Mouse (Mus musculus) intestine, embryonic 14.5 days (tissue): ENCODE results near the gene Usp32. TPM values are rescaled to one million over a fixed set of nuclear protein-coding genes. Genes with fewer than 3 reads are reported as not detected.
"Not testable (repeated sequence)": the region's sequence is repeated elsewhere in the genome, so short reads cannot be mapped to it uniquely, and the experiment has no call there.

Experiments
- ATAC-seq: fragments of 200-750 bp; cut with Nextera tagmentation; replicated peaks from 2 replicates; pipeline ENCODE4 v1.8.0; 2017; ENCODE audit warnings: low read depth, moderate number of reproducible peaks, moderate TSS enrichment, moderate library complexity; ENCODE audit not compliant: low FRiP score, low TSS enrichment
- DNase-seq: peaks from one replicate; pipeline ENCODE4 v3.0.0-alpha.2; 2018; ENCODE audit warnings: low spot score
- H3K27ac ChIP-seq: fragments of 300-500 bp; sonication (generic); 2 replicates; pipeline ENCODE4 v1.5.1; 2014; ENCODE audit warnings: low read depth, mild to moderate bottlenecking, control low read depth
- H3K27me3 ChIP-seq: fragments of 300-500 bp; sonication (generic); replicated peaks from 2 replicates; pipeline ENCODE4 v1.6.1; 2014; ENCODE audit warnings: low read length, control low read depth; ENCODE audit not compliant: control insufficient read depth, insufficient read depth
- H3K36me3 ChIP-seq: fragments of 300-500 bp; sonication (generic); 2 replicates; pipeline ENCODE4 v1.6.1; 2014; ENCODE audit warnings: low read length, control low read depth; ENCODE audit not compliant: control insufficient read depth, insufficient read depth
- H3K4me1 ChIP-seq: fragments of 300-500 bp; sonication (generic); replicated peaks from 2 replicates; pipeline ENCODE4 v1.6.1; 2014; ENCODE audit warnings: low read length, control low read depth, mixed read lengths; ENCODE audit not compliant: control insufficient read depth, insufficient read depth
- H3K4me2 ChIP-seq: fragments of 300-500 bp; sonication (generic); 2 replicates; pipeline ENCODE4 v1.6.1; 2014; ENCODE audit warnings: low read length
- H3K4me3 ChIP-seq: fragments of 300-500 bp; sonication (generic); 2 replicates; pipeline ENCODE4 v1.5.1; 2014; ENCODE audit warnings: low read depth, low read length, control low read depth, mixed read lengths
- H3K9ac ChIP-seq: fragments of 300-500 bp; sonication (generic); 2 replicates; pipeline ENCODE4 v1.6.1; 2014; ENCODE audit warnings: mild to moderate bottlenecking, low read length
- H3K9me3 ChIP-seq: fragments of 300-500 bp; sonication (generic); 2 replicates; pipeline ENCODE4 v1.6.1; 2016; ENCODE audit warnings: low read length, control low read depth; ENCODE audit not compliant: control insufficient read depth
- WGBS: fragments of 180-500 bp; shearing (Covaris S2); extraction: QIAGEN DNeasy Blood & Tissue Kit; methylation state at CpG from one replicate; pipeline ENCODE4 v1.1.7; 2014; 5-methylcytosine and 5-hydroxymethylcytosine counted together
- polyA plus RNA-seq: library from polyadenylated mRNA; unstranded; fragments of >200 nt; fragmentation: Nextera tagmentation; extraction: Ambion mirVana; gene quantifications from 2 replicates; pipeline ENCODE4 v1.2.1, GENCODE M21; 2014

The Usp32 gene
- polyA plus RNA-seq, 1 experiment from 2014 or later = 5.5 TPM

GRCm38 (mm10) chr11:85175941-85176340, 36.0 kb upstream of the Usp32 start:
- no peaks in the 10 kb centered on the region for H3K9me3 ChIP-seq
- H3K4me3 ChIP-seq = no peak overlapping the region
- no peaks in the 10 kb centered on the region for H3K36me3 ChIP-seq
- H3K27ac ChIP-seq = no peak overlapping the region
- H3K4me1 ChIP-seq = no peaks in the 10 kb centered on the region
- WGBS = 84% methylated on average over 3 of the region's 3 CpGs
- ATAC-seq = no peak
- no peak overlapping the region for H3K9ac ChIP-seq
- H3K4me2 ChIP-seq = no peak overlapping the region
- no peaks in the 10 kb centered on the region for H3K27me3 ChIP-seq
- DNase-seq = no peak

- no peaks in the 10 kb centered on the region for H3K27me3 ChIP-seq
- H3K27ac ChIP-seq = no peak overlapping the region
- H3K4me3 ChIP-seq = no peak overlapping the region
- no peak overlapping the region for H3K9ac ChIP-seq
- DNase-seq (no peak), ATAC-seq (no peak)
- 31% methylated on average over 2 of the region's 2 CpGs for WGBS
- no peak overlapping the region; the same call in 1 of the 2 replicates for H3K4me2 ChIP-seq
- no peaks in the 10 kb centered on the region for H3K4me1 ChIP-seq
- H3K9me3 ChIP-seq = no peaks in the 10 kb centered on the region
- H3K36me3 ChIP-seq = no peaks in the 10 kb centered on the region
Measured at GRCm38 (mm10) chr11:85170833-85171232, 30.9 kb upstream of the Usp32 start.

GRCm38 (mm10) chr11:85170058-85170740, 30.2 kb upstream of the Usp32 start, which contains the start of gene 1700125H20Rik:
1700125H20Rik (plus strand) TSS chr11:85170404.
- peak within 1 kb of the TSS; percentile 17; the same call in 1 of the 2 replicates for H3K4me3 ChIP-seq
- no peaks in the 10 kb centered on the region for H3K27me3 ChIP-seq
- H3K9me3 ChIP-seq = no peaks in the 10 kb centered on the region
- peak within 1 kb of the TSS; percentile 35 for H3K9ac ChIP-seq
- 13% methylated on average over 21 of the region's 21 CpGs for WGBS
- H3K4me2 ChIP-seq = peak within 1 kb of the TSS; percentile 61
- H3K36me3 ChIP-seq = no peaks in the 10 kb centered on the region
- ATAC-seq (peak; percentile 83), DNase-seq (peak; percentile 96)
- H3K4me1 ChIP-seq = no peaks in the 10 kb centered on the region
- H3K27ac ChIP-seq = no peak within 1 kb of the TSS

- no peaks in the 10 kb centered on the region for H3K9me3 ChIP-seq
- H3K4me1 ChIP-seq = no peaks in the 10 kb centered on the region
- no peak overlapping the region for H3K9ac ChIP-seq
- H3K36me3 ChIP-seq = no peaks in the 10 kb centered on the region
- 66% methylated on average over 1 of the region's 1 CpGs for WGBS
- H3K4me3 ChIP-seq = no peak overlapping the region
- H3K4me2 ChIP-seq = no peak overlapping the region
- H3K27me3 ChIP-seq = no peaks in the 10 kb centered on the region
- ATAC-seq = no peak
- H3K27ac ChIP-seq = no peak overlapping the region
- no peak for DNase-seq
Measured at GRCm38 (mm10) chr11:85167503-85167902, 27.5 kb upstream of the Usp32 start.

- DNase-seq (no peak), ATAC-seq (no peak)
- H3K4me1 ChIP-seq = no peaks in the 10 kb centered on the region
- H3K9ac ChIP-seq = no peak overlapping the region
- no peaks in the 10 kb centered on the region for H3K36me3 ChIP-seq
- H3K27me3 ChIP-seq = no peaks in the 10 kb centered on the region
- H3K4me3 ChIP-seq = no peak overlapping the region
- H3K27ac ChIP-seq = no peak overlapping the region
- H3K9me3 ChIP-seq = no peaks in the 10 kb centered on the region
- H3K4me2 ChIP-seq = no peak overlapping the region
Measured at GRCm38 (mm10) chr11:85164371-85164770, 24.4 kb upstream of the Usp32 start.

- not testable (repeated sequence) for ATAC-seq, H3K4me2 ChIP-seq, H3K4me3 ChIP-seq, H3K9ac ChIP-seq, H3K4me1 ChIP-seq, DNase-seq, H3K27me3 ChIP-seq, H3K36me3 ChIP-seq, H3K27ac ChIP-seq, H3K9me3 ChIP-seq
- WGBS = 86% methylated on average over 1 of the region's 1 CpGs
Measured at GRCm38 (mm10) chr11:85163014-85163413, 23.1 kb upstream of the Usp32 start.

- Histone ChIP-seq H3K9ac (no peak overlapping the region), H3K4me1 (no peaks in the 10 kb centered on the region), H3K36me3 (no peaks in the 10 kb centered on the region), H3K4me3 (no peak overlapping the region), H3K9me3 (no peaks in the 10 kb centered on the region), H3K27ac (no peak overlapping the region), H3K4me2 (no peak overlapping the region), H3K27me3 (no peaks in the 10 kb centered on the region)
- no peak for DNase-seq
- no peak for ATAC-seq
- 76% methylated on average over 2 of the region's 2 CpGs for WGBS
Measured at GRCm38 (mm10) chr11:85157301-85157700, 17.3 kb upstream of the Usp32 start.

GRCm38 (mm10) chr11:85152256-85152930, 12.4 kb upstream of the Usp32 start:
- no peak overlapping the region for H3K27ac ChIP-seq
- 84% methylated on average over 2 of the region's 2 CpGs for WGBS
- no peaks in the 10 kb centered on the region for H3K4me1 ChIP-seq
- no peaks in the 10 kb centered on the region for H3K9me3 ChIP-seq
- H3K4me2 ChIP-seq = no peak overlapping the region
- no peaks in the 10 kb centered on the region for H3K36me3 ChIP-seq
- ATAC-seq = no peak
- no peak overlapping the region for H3K4me3 ChIP-seq
- no peak for DNase-seq
- H3K27me3 ChIP-seq = no peaks in the 10 kb centered on the region
- no peak overlapping the region for H3K9ac ChIP-seq
